Mouse (Mus musculus) forebrain, embryonic 14.5 days (tissue): ENCODE data around the gene Snx30. TPM values are rescaled to one million over a fixed set of nuclear protein-coding genes. Genes with fewer than 3 reads are reported as not detected.
"Not testable (repeated sequence)": the region's sequence is repeated elsewhere in the genome, so short reads cannot be mapped to it uniquely, and the experiment has no call there.

Source experiments
- ATAC-seq: fragments of 200-750 bp; cut with Nextera tagmentation; 2 replicates; pipeline ENCODE4 v1.8.0; 2017; ENCODE audit warnings: mild to moderate bottlenecking, moderate library complexity
- DNase-seq: peaks from one replicate; pipeline ENCODE4 v3.0.0-alpha.2; 2015; ENCODE audit warnings: low spot score
- H3K27ac ChIP-seq: fragments of 300-500 bp; sonication (generic); 2 replicates; pipeline ENCODE4 v1.5.1; 2014; ENCODE audit warnings: low read depth, mild to moderate bottlenecking, control low read depth, low read length, moderate library complexity
- H3K27me3 ChIP-seq: fragments of 300-500 bp; sonication (generic); replicated peaks from 2 replicates; pipeline ENCODE4 v1.6.1; 2014; ENCODE audit warnings: low read length, control low read depth, mixed read lengths; ENCODE audit not compliant: control insufficient read depth, insufficient read depth
- H3K36me3 ChIP-seq: fragments of 300-500 bp; sonication (generic); 2 replicates; pipeline ENCODE4 v1.6.1; 2014; ENCODE audit warnings: low read length, control low read depth; ENCODE audit not compliant: control insufficient read depth, insufficient read depth
- H3K4me1 ChIP-seq: fragments of 300-500 bp; sonication (generic); 2 replicates; pipeline ENCODE4 v1.6.1; 2014; ENCODE audit warnings: antibody characterized with exemption, low read length, control low read depth; ENCODE audit not compliant: control insufficient read depth, insufficient read depth
- H3K4me2 ChIP-seq: fragments of 300-500 bp; sonication (generic); 2 replicates; pipeline ENCODE4 v1.6.1; 2014; ENCODE audit warnings: mild to moderate bottlenecking, control low read depth, low read length
- H3K4me3 ChIP-seq: fragments of 300-500 bp; sonication (generic); 2 replicates; pipeline ENCODE4 v1.5.1; 2014; ENCODE audit warnings: low read depth, low read length, control low read depth
- H3K9ac ChIP-seq: fragments of 300-500 bp; sonication (generic); 2 replicates; pipeline ENCODE4 v1.6.1; 2014; ENCODE audit warnings: mild to moderate bottlenecking, low read length, control low read depth, moderate library complexity
- H3K9me3 ChIP-seq: fragments of 300-500 bp; sonication (generic); replicated peaks from 2 replicates; pipeline ENCODE4 v1.6.1; 2016; ENCODE audit warnings: low read length, control low read depth, mixed read lengths; ENCODE audit not compliant: control insufficient read depth
- WGBS: fragments of 180-500 bp; shearing (Covaris S2); extraction: QIAGEN DNeasy Blood & Tissue Kit; methylation state at CpG from one replicate; pipeline ENCODE4 v1.1.7; 2014; 5-methylcytosine and 5-hydroxymethylcytosine counted together
- polyA plus RNA-seq: library from polyadenylated mRNA; unstranded; fragments of >200 nt; fragmentation: Nextera tagmentation; extraction: Ambion mirVana; gene quantifications from 2 replicates; pipeline ENCODE4 v1.2.1, GENCODE M21; 2014

Gene Snx30
- polyA plus RNA-seq, 1 experiment from 2014 or later = 9.8 TPM

DNA sequence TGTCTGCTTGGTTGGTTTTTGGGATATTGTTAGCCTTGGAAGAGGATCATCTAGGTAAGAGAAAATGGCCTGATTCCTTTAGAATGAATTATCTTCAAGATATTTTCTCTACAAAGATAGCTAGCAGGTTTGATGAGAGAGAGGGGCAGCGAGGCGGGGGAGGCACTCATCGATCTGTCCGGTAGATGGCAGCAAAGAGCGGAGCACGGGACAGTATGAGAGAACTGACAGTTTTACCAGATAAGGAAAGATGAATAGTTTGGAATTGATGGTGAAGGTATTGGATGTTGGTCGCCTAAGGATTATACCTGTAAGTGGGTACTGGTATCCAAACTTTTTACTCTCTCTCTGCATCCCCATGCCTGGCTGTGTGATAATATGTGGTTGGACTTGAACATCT, 19.0 kb upstream of the Snx30 start:
- ATAC-seq = 0 out of 2 replicates have a peak, but pooled peaks have one; percentile 9
- Histone ChIP-seq H3K27ac (no peak overlapping the region), H3K4me2 (no peak overlapping the region), H3K9ac (no peak overlapping the region), H3K4me1 (no peaks in the 10 kb centered on the region; the same call in 1 of the 2 replicates), H3K4me3 (no peak overlapping the region), H3K9me3 (no peaks in the 10 kb centered on the region), H3K27me3 (no peaks in the 10 kb centered on the region), H3K36me3 (no peaks in the 10 kb centered on the region)
- WGBS = 2% methylated on average over 7 of the region's 7 CpGs
- peak; percentile 80 for DNase-seq

DNA sequence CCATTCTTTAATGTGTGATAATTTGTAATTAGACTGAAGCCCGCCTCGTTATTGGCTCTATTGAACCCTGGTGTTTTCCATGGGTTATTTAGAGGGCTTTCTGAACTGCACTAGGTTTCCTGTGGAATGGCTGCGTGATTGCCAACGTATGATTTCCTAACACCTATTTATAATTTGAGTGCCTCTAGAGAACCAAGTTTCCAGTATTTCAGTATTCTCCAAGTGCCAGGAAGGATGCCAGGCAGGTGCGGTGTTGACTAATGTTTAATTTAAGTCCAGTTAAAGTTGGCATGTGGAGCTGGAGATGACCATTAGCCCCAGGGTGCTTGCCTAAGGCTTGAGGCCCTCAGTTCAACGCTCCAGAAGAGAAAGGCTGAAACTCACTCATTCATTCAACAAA, 18.5 kb upstream of the Snx30 start:
- H3K9me3 ChIP-seq = no peaks in the 10 kb centered on the region
- no peak for ATAC-seq
- no peak for DNase-seq
- no peak overlapping the region for H3K9ac ChIP-seq
- H3K27me3 ChIP-seq = no peaks in the 10 kb centered on the region
- no peak overlapping the region for H3K27ac ChIP-seq
- no peaks in the 10 kb centered on the region for H3K36me3 ChIP-seq
- H3K4me1 ChIP-seq = no peaks in the 10 kb centered on the region; the same call in 1 of the 2 replicates
- no peak overlapping the region for H3K4me3 ChIP-seq
- no peak overlapping the region for H3K4me2 ChIP-seq
- WGBS = 63% methylated on average over 6 of the region's 6 CpGs

DNA sequence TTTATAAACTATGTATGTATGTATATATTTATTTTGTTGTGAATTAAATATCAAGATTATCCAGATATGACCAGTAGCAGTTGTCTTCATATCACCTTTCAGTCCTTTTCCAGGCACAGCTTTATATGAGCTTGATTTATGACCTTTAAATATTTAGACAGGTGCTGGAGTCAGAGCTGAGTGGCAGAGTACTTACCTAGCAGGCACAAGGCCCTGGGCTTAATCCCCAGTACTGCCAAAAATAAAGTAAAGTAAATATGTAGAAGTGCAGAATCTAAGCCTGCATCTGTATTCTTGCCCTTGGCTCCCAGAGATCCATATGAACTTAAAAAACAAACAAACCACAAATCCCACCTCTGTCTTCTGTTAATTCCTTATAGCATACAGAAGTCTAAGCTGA, 16.6 kb upstream of the Snx30 start:
- no peak overlapping the region for H3K9ac ChIP-seq
- H3K36me3 ChIP-seq = no peaks in the 10 kb centered on the region
- no peaks in the 10 kb centered on the region for H3K4me1 ChIP-seq
- DNase-seq (no peak), ATAC-seq (no peak)
- H3K4me3 ChIP-seq = no peak overlapping the region
- H3K27ac ChIP-seq = no peak overlapping the region
- no peak overlapping the region for H3K4me2 ChIP-seq
- H3K9me3 ChIP-seq = no peaks in the 10 kb centered on the region
- no peaks in the 10 kb centered on the region for H3K27me3 ChIP-seq

GRCm38 (mm10) chr4:59793626-59794025, 12.0 kb upstream of the Snx30 start:
- not testable (repeated sequence) for ATAC-seq, H3K27me3 ChIP-seq, H3K27ac ChIP-seq, H3K9ac ChIP-seq, H3K4me3 ChIP-seq, H3K9me3 ChIP-seq, H3K36me3 ChIP-seq, DNase-seq, H3K4me2 ChIP-seq, H3K4me1 ChIP-seq
- 88% methylated on average over 2 of the region's 2 CpGs for WGBS

DNA sequence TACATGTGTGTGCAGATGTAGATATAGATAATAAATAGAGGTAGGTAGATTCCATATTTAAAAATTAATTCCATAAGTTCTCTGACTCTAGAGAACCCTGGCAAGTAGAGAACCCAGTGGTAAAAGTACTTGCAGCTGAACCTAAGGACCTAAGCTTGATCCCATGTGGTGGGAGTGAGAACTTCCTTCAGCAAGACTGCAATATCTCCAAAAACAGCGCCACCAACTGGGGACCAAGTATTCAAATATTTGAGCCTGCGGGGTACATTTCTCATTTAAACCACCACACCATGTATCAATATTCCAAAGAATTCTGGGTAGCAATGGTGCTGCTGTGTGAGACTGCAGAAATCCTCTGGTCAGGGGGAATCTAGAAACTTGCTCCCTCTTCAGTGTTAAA, 11.5 kb upstream of the Snx30 start:
- no peak overlapping the region for H3K27ac ChIP-seq
- no peaks in the 10 kb centered on the region for H3K27me3 ChIP-seq
- H3K4me1 ChIP-seq = no peaks in the 10 kb centered on the region
- H3K9me3 ChIP-seq = no peaks in the 10 kb centered on the region
- no peak for DNase-seq
- WGBS = 72% methylated on average over 2 of the region's 2 CpGs
- H3K4me3 ChIP-seq = no peak overlapping the region
- no peak overlapping the region for H3K4me2 ChIP-seq
- no peaks in the 10 kb centered on the region for H3K36me3 ChIP-seq
- no peak for ATAC-seq
- H3K9ac ChIP-seq = no peak overlapping the region

GRCm38 (mm10) chr4:59795788-59796455, 9.7 kb upstream of the Snx30 start:
- H3K9ac ChIP-seq = no peak overlapping the region
- 77% methylated on average over 2 of the region's 2 CpGs for WGBS
- H3K4me1 ChIP-seq = no peaks in the 10 kb centered on the region
- no peak for ATAC-seq
- no peak overlapping the region for H3K4me2 ChIP-seq
- H3K9me3 ChIP-seq = no peaks in the 10 kb centered on the region
- no peaks in the 10 kb centered on the region for H3K27me3 ChIP-seq
- no peak overlapping the region for H3K27ac ChIP-seq
- DNase-seq = no peak
- H3K36me3 ChIP-seq = no peaks in the 10 kb centered on the region
- no peak overlapping the region for H3K4me3 ChIP-seq

DNA sequence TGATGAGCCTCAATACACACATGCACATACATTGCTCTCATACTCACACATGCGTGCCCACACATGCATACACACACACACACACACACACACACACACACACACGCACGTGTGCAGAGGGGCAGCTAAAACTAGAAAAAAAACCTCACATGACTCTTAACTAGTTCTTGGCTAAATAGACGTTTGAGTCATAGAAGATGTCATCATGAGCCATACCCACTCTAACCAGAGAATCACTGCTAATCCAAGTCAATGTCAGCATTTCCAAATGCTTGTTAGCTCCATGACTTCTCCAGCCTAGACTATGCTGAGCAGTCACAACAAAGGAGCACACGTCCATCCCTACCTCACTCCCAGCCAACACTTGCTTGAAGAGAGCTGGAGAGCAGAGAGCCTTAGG, 5.5 kb upstream of the Snx30 start:
- WGBS = 83% methylated on average over 5 of the region's 5 CpGs
- ATAC-seq (no peak), DNase-seq (no peak)
- Histone ChIP-seq H3K36me3 (no peaks in the 10 kb centered on the region), H3K4me3 (no peak overlapping the region), H3K4me2 (no peak overlapping the region), H3K9ac (no peak overlapping the region), H3K4me1 (no peaks in the 10 kb centered on the region), H3K9me3 (no peaks in the 10 kb centered on the region), H3K27ac (no peak overlapping the region), H3K27me3 (no peaks in the 10 kb centered on the region)

DNA sequence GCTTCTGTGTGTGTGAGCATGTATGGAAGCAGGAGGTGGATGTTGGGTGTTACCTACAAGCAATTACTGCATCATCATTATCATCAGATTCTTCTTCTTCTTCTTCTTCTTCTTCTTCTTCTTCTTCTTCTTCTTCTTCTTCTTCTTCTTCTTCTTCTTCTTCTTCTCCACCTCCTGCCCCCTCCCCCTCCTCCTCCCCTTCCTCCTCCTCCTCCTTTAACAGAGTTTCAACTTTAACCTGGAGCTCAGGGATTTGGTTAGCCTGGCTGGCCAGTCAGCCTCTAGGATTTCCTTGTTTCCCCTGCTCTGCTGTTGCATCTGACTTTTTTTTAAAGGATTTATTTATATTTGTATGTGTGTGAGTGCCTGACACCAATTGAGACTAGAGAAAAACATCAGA, 4.2 kb upstream of the Snx30 start, which contains the start of gene Inip:
Gene Inip (minus strand): TSS at position 101 of the 400 bp plus-strand sequence.
- H3K9me3 ChIP-seq = no peaks in the 10 kb centered on the region
- H3K36me3 ChIP-seq = no peaks in the 10 kb centered on the region
- H3K4me3 ChIP-seq = no peak within 1 kb of the TSS
- H3K27ac ChIP-seq = no peak within 1 kb of the TSS
- ATAC-seq (no peak), DNase-seq (no peak)
- no peaks in the 10 kb centered on the region for H3K27me3 ChIP-seq
- peaks cover under 1% of the 10 kb centered on the region for H3K4me1 ChIP-seq
- no peak within 1 kb of the TSS for H3K4me2 ChIP-seq
- no peak within 1 kb of the TSS for H3K9ac ChIP-seq

GRCm38 (mm10) chr4:59802107-59802506, 3.5 kb upstream of the Snx30 start:
- no peak for DNase-seq
- 76% methylated on average over 6 of the region's 6 CpGs for WGBS
- Histone ChIP-seq H3K27ac (no peak overlapping the region), H3K9ac (no peak overlapping the region), H3K4me3 (no peak overlapping the region), H3K36me3 (no peaks in the 10 kb centered on the region), H3K4me1 (peaks cover 4% of the 10 kb centered on the region), H3K4me2 (no peak overlapping the region), H3K27me3 (no peaks in the 10 kb centered on the region), H3K9me3 (no peaks in the 10 kb centered on the region)
- no peak for ATAC-seq
